In genomic region chr3:38220934-38221833, GRCm38 (mm10) we compare ENCODE assay signal across 7 mouse cellular contexts.
DNase-seq lines count a peak whose midpoint lies in the region; ATAC-seq and TF ChIP-seq lines count a peak whose summit lies in the region.

No protein-coding gene starts in this region.

- no peak overlapping the region for H3K4me3 ChIP-seq in spleen, adult 2 months (ENCODE audit: extremely low read depth, insufficient read depth, insufficient read length)
- H3K4me3 ChIP-seq in hindbrain, embryonic 16.5 days (ENCODE audit: low read length), result no peak overlapping the region
- no peak overlapping the region for H3K4me3 ChIP-seq in limb, embryonic 13.5 days
- no peak overlapping the region for H3K4me3 ChIP-seq in neural tube, embryonic 14.5 days (ENCODE audit: low read depth, low read length)

- peak; percentile 5 to 12 for DNase-seq in spleen, adult 2 months (ENCODE audit: low read depth in 1 of 2, low spot score in 2 of 2)
- no peak for DNase-seq in spleen, postnatal 14 days (ENCODE audit: low spot score in 2 of 2)
- peak; percentile 57 for DNase-seq in ZHBTc4 (ENCODE audit: low read depth, low spot score)
- DNase-seq in embryo, embryonic 9.5 days (ENCODE audit: extremely low spot score), result peak; percentile 67

- no peaks in the 10 kb centered on the region for H3K36me3 ChIP-seq in spleen, adult 2 months (ENCODE audit: control insufficient read depth, insufficient read depth, low read length)
- H3K36me3 ChIP-seq in hindbrain, embryonic 16.5 days (ENCODE audit: control insufficient read depth, insufficient read depth, low read length), result no peaks in the 10 kb centered on the region
- no peaks in the 10 kb centered on the region for H3K36me3 ChIP-seq in limb, embryonic 13.5 days
- no peaks in the 10 kb centered on the region for H3K36me3 ChIP-seq in neural tube, embryonic 14.5 days (ENCODE audit: control insufficient read depth, insufficient read depth, low read length)

- WGBS in spleen, adult 2 months, result 57% methylated on average over 11 of the region's 11 CpGs
- 49% methylated on average over 11 of the region's 11 CpGs for WGBS in hindbrain, embryonic 16.5 days
- 42% methylated on average over 11 of the region's 11 CpGs for WGBS in limb, embryonic 13.5 days
- 62% methylated on average over 11 of the region's 11 CpGs for WGBS in neural tube, embryonic 14.5 days

- H3K9ac ChIP-seq in hindbrain, embryonic 16.5 days (ENCODE audit: low read depth, low read length), result no peak overlapping the region
- H3K9ac ChIP-seq in limb, embryonic 13.5 days, result no peak overlapping the region
- H3K9ac ChIP-seq in neural tube, embryonic 14.5 days (replicated peaks; ENCODE audit: low read depth, low read length), result no peak overlapping the region

- no peaks in the 10 kb centered on the region for H3K27me3 ChIP-seq in spleen, adult 2 months (ENCODE audit: control insufficient read depth, insufficient read depth, low read length)
- no peaks in the 10 kb centered on the region for H3K27me3 ChIP-seq in hindbrain, embryonic 16.5 days (replicated peaks; ENCODE audit: control insufficient read depth, insufficient read depth, low read length)
- H3K27me3 ChIP-seq in limb, embryonic 13.5 days, result no peaks in the 10 kb centered on the region
- H3K27me3 ChIP-seq in neural tube, embryonic 14.5 days (ENCODE audit: control insufficient read depth, insufficient read depth, low read length), result no peaks in the 10 kb centered on the region

- peak; percentile 24; the same call in 1 of the 2 replicates for TF ChIP-seq CTCF in spleen, adult 2 months (IDR thresholded peaks at IDR 0.05; ENCODE audit: extremely low read depth, insufficient read depth, insufficient read length, insufficient replicate concordance)

- peak; percentile 61 for ATAC-seq in hindbrain, embryonic 16.5 days
- ATAC-seq in limb, embryonic 13.5 days (ENCODE audit: low FRiP score, low read depth), result peak; percentile 85
- peak; percentile 58; the same call in 1 of the 2 replicates for ATAC-seq in neural tube, embryonic 14.5 days (ENCODE audit: low read depth)

- no peaks in the 10 kb centered on the region for H3K4me1 ChIP-seq in spleen, adult 2 months (ENCODE audit: control insufficient read depth, insufficient read depth, insufficient read length)
- H3K4me1 ChIP-seq in hindbrain, embryonic 16.5 days (ENCODE audit: control insufficient read depth, insufficient read depth, low read depth, low read length), result no peaks in the 10 kb centered on the region
- H3K4me1 ChIP-seq in limb, embryonic 13.5 days, result no peaks in the 10 kb centered on the region
- no peaks in the 10 kb centered on the region for H3K4me1 ChIP-seq in neural tube, embryonic 14.5 days (ENCODE audit: control insufficient read depth, insufficient read depth, low read length)

- TF ChIP-seq POLR2A in spleen, adult 2 months (IDR thresholded peaks at IDR 0.05; ENCODE audit: low read depth, low read length), result no peak

- no peak overlapping the region for H3K27ac ChIP-seq in spleen, adult 2 months (ENCODE audit: insufficient read depth, low read length)
- no peak overlapping the region for H3K27ac ChIP-seq in hindbrain, embryonic 16.5 days (ENCODE audit: low read depth, low read length)
- H3K27ac ChIP-seq in limb, embryonic 13.5 days, result no peak overlapping the region
- no peak overlapping the region for H3K27ac ChIP-seq in neural tube, embryonic 14.5 days (ENCODE audit: low read depth, low read length)

- no peaks in the 10 kb centered on the region for H3K9me3 ChIP-seq in hindbrain, embryonic 16.5 days (ENCODE audit: control insufficient read depth, low read length)
- no peaks in the 10 kb centered on the region for H3K9me3 ChIP-seq in limb, embryonic 13.5 days
- H3K9me3 ChIP-seq in neural tube, embryonic 14.5 days (ENCODE audit: control insufficient read depth, low read length), result no peaks in the 10 kb centered on the region

- H3K4me2 ChIP-seq in hindbrain, embryonic 16.5 days (ENCODE audit: low read length), result no peak overlapping the region
- 0 out of 2 replicates have a peak overlapping the region, but pooled peaks have one; percentile 7 for H3K4me2 ChIP-seq in limb, embryonic 13.5 days (replicated peaks)
- no peak overlapping the region for H3K4me2 ChIP-seq in neural tube, embryonic 14.5 days (ENCODE audit: low read depth, low read length)

Comparison
In these comparisons a context has a peak if more than half of its experiments do, and no peak if none do; other contexts are left out.
1. DNase-seq: peak in spleen, adult 2 months (2 of 2), ZHBTc4 (single experiment) and embryo, embryonic 9.5 days (single experiment); none in spleen, postnatal 14 days (0 of 2).
2. Peak in every context shown above with its lines, with median percentiles within 50 percentile points of each other: ATAC-seq.